Mouse (Mus musculus): ENCODE data around the gene Mrpl54. TPM values are rescaled to one million over a fixed set of nuclear protein-coding genes. Genes with fewer than 3 reads are reported as not detected.
"Not testable (repeated sequence)": the region's sequence is repeated elsewhere in the genome, so short reads cannot be mapped to it uniquely, and the experiment has no call there.

The Mrpl54 gene
- polyA plus RNA-seq, 1 experiment from 2014 or later, result 244 TPM

DNA sequence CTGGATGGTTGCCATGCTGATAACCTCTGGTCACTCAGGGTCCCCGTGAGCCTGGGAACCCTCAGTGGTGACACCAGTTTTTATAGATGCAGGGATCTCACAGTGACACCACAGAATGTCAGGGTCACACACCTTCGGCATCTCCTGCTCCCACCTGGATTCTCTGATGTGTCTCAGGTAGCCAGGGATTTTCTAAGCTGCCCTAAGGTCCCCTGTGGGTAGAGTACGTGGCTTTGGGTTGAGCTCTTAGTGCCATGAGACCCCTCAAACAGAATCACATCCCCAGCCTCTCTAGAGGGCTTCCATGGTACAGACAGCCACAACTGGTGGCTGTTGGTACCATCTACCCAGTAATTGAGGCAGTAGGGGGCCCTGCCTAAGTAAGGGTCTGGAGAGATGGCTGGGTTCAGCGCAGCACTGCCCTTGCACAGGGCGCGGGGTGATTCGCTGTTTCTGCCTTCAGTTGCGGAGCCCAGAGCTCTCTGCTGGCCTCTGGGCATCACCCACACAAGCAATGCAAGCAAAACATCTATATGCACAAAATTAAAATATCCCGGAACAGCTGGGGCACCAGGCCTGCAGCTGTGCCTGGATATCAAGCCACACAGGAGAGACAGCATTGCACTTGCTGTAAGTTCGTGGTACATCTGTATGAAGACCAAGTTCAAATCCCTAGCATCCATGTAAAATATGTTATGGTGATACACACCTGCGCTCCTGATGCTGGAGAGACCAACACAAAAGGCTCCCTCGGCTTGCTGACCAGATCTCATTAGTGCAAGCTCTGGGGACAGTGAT is 30.1 kb downstream of the Mrpl54 start:
- Histone ChIP-seq H3K36me3 (no peaks in the 10 kb centered on the region; the same call in 1 of the 2 replicates), H3K4me3 (no peak overlapping the region), H3K27ac (replicated peaks) (no peak overlapping the region), H3K9ac (no peak overlapping the region), H3K27me3 (replicated peaks) (peaks cover 59% of the 10 kb centered on the region), H3K4me2 (no peak overlapping the region), H3K4me1 (peaks cover 23% of the 10 kb centered on the region), H3K9me3 (no peaks in the 10 kb centered on the region)
- 82% methylated on average over 12 of the region's 12 CpGs for WGBS
- ATAC-seq (ENCODE audit: extremely low read depth, insufficient number of reproducible peaks, low FRiP score, low TSS enrichment), result no peak

DNA sequence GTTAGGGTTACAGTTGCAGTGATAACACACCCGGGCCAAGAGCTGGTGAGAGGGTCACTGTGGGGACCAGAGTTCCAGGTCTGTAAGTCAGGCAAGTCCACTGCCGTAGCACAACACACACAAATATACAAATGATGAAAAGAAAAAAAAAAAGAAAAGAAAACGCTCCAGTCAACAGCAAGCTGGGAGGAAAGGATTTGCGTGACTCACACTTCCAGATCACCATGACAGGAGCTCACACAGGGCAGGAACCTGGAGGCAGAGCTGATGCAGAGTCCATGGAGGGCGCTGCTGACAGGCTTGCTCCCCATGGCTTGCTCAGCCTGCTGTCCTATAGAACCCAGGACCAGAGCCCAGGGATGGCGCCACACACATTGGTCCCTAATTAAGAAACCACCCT is 32.5 kb downstream of the Mrpl54 start:
- Histone ChIP-seq H3K36me3 (no peaks in the 10 kb centered on the region; the same call in 1 of the 2 replicates), H3K4me1 (peaks cover 30% of the 10 kb centered on the region), H3K9ac (no peak overlapping the region), H3K4me2 (no peak overlapping the region), H3K27ac (replicated peaks) (no peak overlapping the region), H3K27me3 (replicated peaks) (peaks cover 59% of the 10 kb centered on the region), H3K9me3 (no peaks in the 10 kb centered on the region), H3K4me3 (no peak overlapping the region)
- no peak for ATAC-seq (ENCODE audit: extremely low read depth, insufficient number of reproducible peaks, low FRiP score, low TSS enrichment)
- WGBS, result 74% methylated on average over 6 of the region's 6 CpGs

DNA sequence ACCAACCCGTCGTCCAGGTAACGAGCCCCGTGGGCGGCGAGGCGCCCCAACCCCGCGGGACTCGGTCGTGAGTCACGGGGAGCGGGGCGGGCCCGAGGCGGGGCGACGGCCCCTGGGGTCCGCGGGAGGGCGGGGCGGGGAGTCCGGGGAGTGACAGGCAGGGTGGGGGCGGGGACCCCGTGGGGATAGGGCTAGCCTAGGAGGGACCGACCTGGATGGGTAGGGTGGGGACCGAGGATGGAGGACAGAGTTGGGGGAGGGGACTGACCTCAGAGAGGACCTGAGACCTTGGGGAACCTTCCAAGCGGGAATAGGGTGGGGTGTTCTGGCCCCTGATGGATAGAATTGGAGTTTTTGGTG is 33.5 kb downstream of the Mrpl54 start:
- Histone ChIP-seq H3K27me3 (replicated peaks) (peaks cover 61% of the 10 kb centered on the region), H3K4me2 (peak overlapping the region; percentile 76), H3K4me1 (peaks cover 30% of the 10 kb centered on the region), H3K9me3 (no peaks in the 10 kb centered on the region), H3K9ac (peak overlapping the region; percentile 90), H3K36me3 (no peaks in the 10 kb centered on the region; the same call in 1 of the 2 replicates), H3K4me3 (peak overlapping the region; percentile 78), H3K27ac (replicated peaks) (0 out of 2 replicates have a peak overlapping the region, but pooled peaks have one; percentile 20)
- WGBS, result 1% methylated on average over 24 of the region's 28 CpGs
- peak; percentile 49 for ATAC-seq (ENCODE audit: extremely low read depth, insufficient number of reproducible peaks, low FRiP score, low TSS enrichment)

DNA sequence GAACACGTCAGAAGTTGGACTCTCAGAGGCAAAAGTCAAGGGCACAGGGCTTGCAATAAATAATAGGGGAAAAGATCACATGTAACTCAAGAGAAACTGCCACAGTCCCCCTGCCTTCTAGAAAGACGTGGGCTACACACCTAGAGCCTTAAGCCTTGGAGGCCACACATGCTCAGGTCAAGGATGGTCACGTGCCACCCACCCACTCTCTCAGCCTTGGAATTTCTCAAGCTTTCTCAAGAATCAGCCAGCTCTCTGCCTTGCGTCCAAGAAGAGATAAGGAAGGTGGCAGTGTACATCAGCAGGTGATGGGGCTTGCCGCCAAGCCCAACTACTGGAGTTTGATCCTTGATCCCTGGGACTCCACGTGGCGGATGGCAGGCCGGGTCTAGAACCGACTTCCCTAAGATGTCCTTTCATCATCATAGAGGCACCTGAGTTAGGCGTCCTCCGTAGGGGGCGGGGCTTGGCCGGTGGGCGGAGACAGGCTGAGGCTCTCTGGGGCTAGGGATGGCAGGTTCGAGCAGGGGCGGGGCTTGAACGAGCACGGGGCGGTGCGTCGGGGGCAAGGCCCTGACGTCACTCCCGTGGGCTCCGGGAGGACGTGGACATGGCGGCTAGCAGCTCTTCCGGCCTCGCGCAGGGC is 34.0 kb downstream of the Mrpl54 start, which contains the start of gene Zfr2:
Zfr2 (plus strand) TSS at position 576 of the 646 bp plus-strand sequence.
- 6% methylated on average over 29 of the region's 29 CpGs for WGBS
- peaks cover 30% of the 10 kb centered on the region for H3K4me1 ChIP-seq
- peak within 1 kb of the TSS; percentile 76 for H3K4me2 ChIP-seq
- peaks cover 61% of the 10 kb centered on the region for H3K27me3 ChIP-seq (replicated peaks)
- H3K36me3 ChIP-seq, result no peaks in the 10 kb centered on the region; the same call in 1 of the 2 replicates
- H3K4me3 ChIP-seq, result peak within 1 kb of the TSS; percentile 78
- no peaks in the 10 kb centered on the region for H3K9me3 ChIP-seq
- peak; percentile 69; the same call in 1 of the 2 replicates for ATAC-seq (ENCODE audit: extremely low read depth, insufficient number of reproducible peaks, low FRiP score, low TSS enrichment)
- H3K27ac ChIP-seq (replicated peaks), result 0 out of 2 replicates have a peak within 1 kb of the TSS, but pooled peaks have one; percentile 20
- peak within 1 kb of the TSS; percentile 90 for H3K9ac ChIP-seq

DNA sequence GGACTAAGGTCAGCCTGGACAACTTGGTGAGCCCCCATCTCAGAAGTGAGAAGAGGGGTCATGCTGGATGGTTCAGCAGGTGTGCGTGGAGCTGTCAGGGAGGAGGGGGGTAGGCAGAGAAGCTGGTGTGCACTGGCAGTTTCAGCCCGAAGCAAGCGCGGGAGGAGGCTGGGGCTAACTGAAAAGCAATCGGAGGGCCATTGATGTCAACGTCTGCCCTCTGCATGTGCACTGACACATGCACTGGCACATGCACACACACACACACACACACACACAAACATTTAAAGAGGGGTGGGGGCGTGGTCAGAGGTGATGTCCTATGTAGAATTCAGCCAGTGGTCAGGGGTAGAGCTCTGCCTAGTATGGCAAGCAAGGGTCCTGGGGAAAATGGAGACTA is 35.3 kb downstream of the Mrpl54 start:
- H3K9ac ChIP-seq, result no peak overlapping the region
- peaks cover 30% of the 10 kb centered on the region for H3K4me1 ChIP-seq
- 55% methylated on average over 7 of the region's 7 CpGs for WGBS
- H3K36me3 ChIP-seq, result no peaks in the 10 kb centered on the region; the same call in 1 of the 2 replicates
- peaks cover 50% of the 10 kb centered on the region for H3K27me3 ChIP-seq (replicated peaks)
- H3K4me3 ChIP-seq, result no peak overlapping the region
- no peak overlapping the region for H3K27ac ChIP-seq (replicated peaks)
- no peak for ATAC-seq (ENCODE audit: extremely low read depth, insufficient number of reproducible peaks, low FRiP score, low TSS enrichment)
- H3K4me2 ChIP-seq, result no peak overlapping the region
- H3K9me3 ChIP-seq, result no peaks in the 10 kb centered on the region

DNA sequence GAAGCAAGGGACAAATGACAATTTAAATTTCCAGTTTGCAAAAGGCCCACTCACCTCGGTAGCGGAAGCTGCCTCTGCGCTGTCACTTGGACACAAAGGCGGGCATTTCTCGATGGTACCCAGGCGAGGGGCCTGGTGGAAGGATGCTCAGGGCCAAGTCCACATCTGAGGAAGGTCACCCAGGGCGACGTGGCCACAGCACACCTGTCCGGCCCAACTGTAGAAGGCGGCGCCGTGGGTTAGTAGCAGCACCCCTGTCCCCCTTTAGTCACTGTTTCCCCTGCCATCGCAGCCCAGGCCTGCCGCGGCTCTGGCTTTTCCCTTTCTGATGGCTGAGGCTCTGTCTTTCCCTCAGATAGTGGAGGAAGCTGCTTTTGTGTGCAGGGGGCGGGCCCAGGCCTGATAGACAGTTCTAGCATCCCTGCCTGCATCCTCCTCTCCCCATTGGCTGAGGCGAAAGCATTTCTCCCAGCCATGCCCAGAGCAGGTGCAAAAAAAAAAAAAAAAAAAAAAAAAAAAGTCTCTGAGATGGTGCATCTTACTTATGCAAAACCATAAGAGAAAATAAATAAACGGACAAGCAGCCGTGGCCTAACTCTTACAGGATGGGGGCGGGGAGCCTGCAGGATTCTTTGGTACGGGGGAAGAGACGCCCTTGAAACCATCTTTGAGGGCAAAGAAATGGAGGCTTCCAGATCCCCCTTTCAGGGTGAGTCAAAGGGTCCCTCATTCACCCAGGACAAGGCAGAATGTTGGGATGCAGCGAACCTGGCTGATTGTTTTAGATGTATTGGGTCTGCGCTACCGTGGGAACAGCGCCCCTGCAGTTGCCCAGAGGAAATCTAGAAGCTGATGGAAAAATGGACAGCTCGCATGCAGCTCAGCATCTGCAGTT is 36.0 kb downstream of the Mrpl54 start, which contains the start of gene Atcay:
Atcay (minus strand) TSS at position 396 of the 895 bp plus-strand sequence.
- Histone ChIP-seq H3K4me2 (peak within 1 kb of the TSS; percentile 64), H3K27me3 (replicated peaks) (peaks cover 46% of the 10 kb centered on the region), H3K9ac (peak within 1 kb of the TSS; percentile 69), H3K36me3 (no peaks in the 10 kb centered on the region; the same call in 1 of the 2 replicates), H3K4me3 (peak within 1 kb of the TSS; percentile 37), H3K27ac (replicated peaks) (no peak within 1 kb of the TSS), H3K9me3 (no peaks in the 10 kb centered on the region), H3K4me1 (peaks cover 30% of the 10 kb centered on the region)
- WGBS, result 10% methylated on average over 27 of the region's 27 CpGs
- no peak for ATAC-seq (ENCODE audit: extremely low read depth, insufficient number of reproducible peaks, low FRiP score, low TSS enrichment)

DNA sequence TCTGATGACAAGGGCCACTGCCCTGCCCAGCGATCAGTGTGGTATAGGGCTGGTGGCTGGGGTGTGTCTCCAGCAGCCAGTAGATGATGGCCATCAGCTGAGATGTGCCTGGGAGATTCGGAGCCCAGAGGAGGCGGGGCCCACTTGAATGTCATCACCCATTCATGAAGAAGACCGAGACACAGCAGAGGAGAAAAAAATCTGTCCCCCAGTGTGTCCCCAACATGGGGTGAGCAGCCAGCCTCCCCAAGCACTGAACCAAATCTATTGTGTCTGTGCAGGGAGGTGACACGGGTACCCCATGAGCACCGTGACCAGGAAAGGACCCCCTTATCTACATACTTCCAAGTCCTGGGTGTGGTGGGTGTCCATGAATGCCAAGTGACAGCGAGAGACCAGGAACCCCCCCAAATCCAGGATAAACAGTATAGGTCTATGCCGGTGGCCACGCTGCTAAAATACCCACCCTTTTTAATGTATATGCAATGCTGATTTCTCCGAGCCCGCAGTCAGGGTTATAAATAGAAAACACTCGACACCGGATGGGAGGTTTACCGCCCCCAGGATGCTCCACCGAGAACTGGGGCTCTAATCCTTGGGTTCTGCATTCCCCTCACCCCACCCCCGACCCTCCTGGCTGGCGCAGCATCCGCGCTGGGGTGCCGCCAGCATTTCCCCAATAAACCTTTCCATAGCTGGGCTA is 36.8 kb downstream of the Mrpl54 start:
- peaks cover 46% of the 10 kb centered on the region for H3K27me3 ChIP-seq (replicated peaks)
- H3K4me2 ChIP-seq, result peak overlapping the region; percentile 64
- ATAC-seq (ENCODE audit: extremely low read depth, insufficient number of reproducible peaks, low FRiP score, low TSS enrichment), result no peak
- no peaks in the 10 kb centered on the region; the same call in 1 of the 2 replicates for H3K36me3 ChIP-seq
- peak overlapping the region; percentile 69 for H3K9ac ChIP-seq
- H3K4me1 ChIP-seq, result peaks cover 30% of the 10 kb centered on the region
- H3K9me3 ChIP-seq, result no peaks in the 10 kb centered on the region
- no peak overlapping the region for H3K27ac ChIP-seq (replicated peaks)
- peak overlapping the region; percentile 37 for H3K4me3 ChIP-seq
- 9% methylated on average over 20 of the region's 20 CpGs for WGBS

DNA sequence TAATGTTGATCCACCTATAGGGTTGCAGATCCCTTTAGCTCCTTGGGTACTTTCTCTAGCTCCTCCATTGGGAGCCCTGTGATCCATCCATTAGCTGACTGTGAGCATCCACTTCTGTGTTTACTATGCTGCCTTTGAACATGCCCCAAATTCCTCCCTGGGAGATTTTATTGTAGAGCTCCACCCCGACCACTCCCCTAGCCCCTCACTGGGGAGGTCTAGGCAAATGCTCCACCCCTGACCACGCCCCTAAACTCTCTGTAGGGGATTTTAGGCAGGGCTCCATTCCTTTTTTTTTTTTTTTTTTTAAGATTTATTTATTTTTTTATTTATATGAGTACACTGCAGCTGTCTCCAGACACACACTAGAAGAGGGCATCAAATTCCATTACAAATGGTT is 43.0 kb downstream of the Mrpl54 start:
- H3K4me1 ChIP-seq; H3K4me3 ChIP-seq; ATAC-seq (ENCODE audit: extremely low read depth, insufficient number of reproducible peaks, low FRiP score, low TSS enrichment); H3K36me3 ChIP-seq; H3K9ac ChIP-seq; H3K9me3 ChIP-seq; H3K4me2 ChIP-seq; H3K27ac ChIP-seq (replicated peaks): not testable (repeated sequence)
- 60% methylated on average over 2 of the region's 2 CpGs for WGBS
- H3K27me3 ChIP-seq (replicated peaks), result peaks cover 27% of the 10 kb centered on the region

DNA sequence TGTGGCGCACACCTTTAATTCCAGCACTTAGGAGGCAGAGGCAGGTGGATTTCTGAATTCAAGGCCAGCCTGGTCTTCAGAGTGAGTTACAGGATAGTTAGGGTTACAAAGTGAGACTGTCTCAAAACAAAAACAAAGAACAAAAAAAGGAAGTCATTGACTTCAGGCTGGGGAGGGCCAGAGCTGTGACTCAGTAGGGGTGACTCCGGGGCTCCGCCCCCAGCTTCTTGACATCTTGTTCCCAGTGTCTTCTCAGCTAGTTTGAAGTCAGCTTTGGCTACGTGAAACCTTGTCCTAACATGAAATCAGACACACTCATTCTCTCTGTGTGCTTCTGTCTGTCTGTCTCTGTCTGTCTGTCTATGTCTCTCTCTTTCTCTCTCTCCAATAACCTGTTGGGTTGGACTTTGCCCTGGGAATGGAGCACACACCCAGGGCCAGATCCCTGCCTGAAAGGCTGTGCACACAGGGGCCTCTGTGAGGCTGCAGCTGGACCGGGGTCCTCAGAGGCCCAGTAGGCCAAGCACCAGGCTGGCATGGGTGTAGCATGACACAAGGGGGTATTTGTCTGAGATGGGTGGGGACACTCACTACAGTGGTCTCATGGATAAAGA is 45.2 kb downstream of the Mrpl54 start:
- H3K4me3 ChIP-seq, result no peak overlapping the region
- no peak overlapping the region for H3K27ac ChIP-seq (replicated peaks)
- H3K36me3 ChIP-seq, result no peaks in the 10 kb centered on the region
- no peaks in the 10 kb centered on the region for H3K4me1 ChIP-seq
- no peak for ATAC-seq (ENCODE audit: extremely low read depth, insufficient number of reproducible peaks, low FRiP score, low TSS enrichment)
- peaks cover 24% of the 10 kb centered on the region for H3K27me3 ChIP-seq (replicated peaks)
- H3K9ac ChIP-seq, result no peak overlapping the region
- no peaks in the 10 kb centered on the region for H3K9me3 ChIP-seq
- no peak overlapping the region for H3K4me2 ChIP-seq
- WGBS, result 86% methylated on average over 5 of the region's 5 CpGs

DNA sequence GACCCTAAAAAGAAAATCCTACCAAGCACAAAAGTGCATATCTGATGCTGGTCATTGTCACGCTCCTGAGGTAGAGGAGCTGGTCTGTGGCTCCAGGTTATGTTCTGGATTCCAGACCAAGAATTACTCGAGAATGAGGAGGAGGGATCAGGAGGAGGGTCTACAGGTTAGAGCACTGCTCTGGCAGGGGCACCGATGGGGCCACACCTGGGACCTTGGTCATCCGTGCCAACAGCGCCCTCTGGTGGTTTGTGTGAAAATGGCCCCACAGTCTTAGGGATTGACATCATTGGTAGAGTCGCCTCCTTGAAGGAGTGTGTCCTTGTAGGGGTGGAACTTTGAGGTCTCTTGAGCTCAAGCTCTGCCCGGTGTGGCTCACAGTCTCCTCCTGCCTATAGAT is 48.8 kb downstream of the Mrpl54 start:
- Histone ChIP-seq H3K4me2 (no peak overlapping the region), H3K4me1 (no peaks in the 10 kb centered on the region), H3K27me3 (replicated peaks) (peaks cover 21% of the 10 kb centered on the region), H3K4me3 (no peak overlapping the region), H3K27ac (replicated peaks) (no peak overlapping the region), H3K9ac (no peak overlapping the region), H3K36me3 (no peaks in the 10 kb centered on the region), H3K9me3 (no peaks in the 10 kb centered on the region)
- ATAC-seq (ENCODE audit: extremely low read depth, insufficient number of reproducible peaks, low FRiP score, low TSS enrichment), result no peak
- 27% methylated on average over 7 of the region's 7 CpGs for WGBS

Data from heart, embryonic 13.5 days (tissue).